Mouse (Mus musculus): ENCODE data around the gene Ndfip2.
A peak's percentile ranks its signal among the peaks of the same experiment; 100 is the strongest.

Ndfip2 gene

GRCm38 (mm10) chr14:105258379-105259034 lies at the start of gene Ndfip2:
Ndfip2 (plus strand) TSS chr14:105258573.
- DNase-seq (ENCODE audit: low spot score in 2 of 2) = peak; percentile 64 to 81

- DNase-seq (ENCODE audit: low spot score in 2 of 2) = no peak
These were observed 38.6 kb upstream of the Ndfip2 start for GRCm38 (mm10) chr14:105219525-105220376.

- no peak for DNase-seq (ENCODE audit: low spot score in 2 of 2)
These were observed 36.1 kb upstream of the Ndfip2 start for GRCm38 (mm10) chr14:105222240-105222639.

GRCm38 (mm10) chr14:105225790-105226189 lies 32.6 kb upstream of the Ndfip2 start:
- DNase-seq (ENCODE audit: low spot score in 2 of 2) = no peak

GRCm38 (mm10) chr14:105232421-105232820 lies 26.0 kb upstream of the Ndfip2 start:
- peak in 1 of 2 experiments; percentile 21 for DNase-seq (ENCODE audit: low spot score in 2 of 2)

GRCm38 (mm10) chr14:105236596-105236995 lies 21.8 kb upstream of the Ndfip2 start:
- DNase-seq (ENCODE audit: low spot score in 2 of 2) = no peak

- no peak for DNase-seq (ENCODE audit: low spot score in 2 of 2)
These were observed 20.6 kb upstream of the Ndfip2 start for GRCm38 (mm10) chr14:105237736-105238135.

- DNase-seq (ENCODE audit: low spot score in 2 of 2) = no peak
These were observed 19.8 kb upstream of the Ndfip2 start for GRCm38 (mm10) chr14:105238450-105239038.

- DNase-seq (ENCODE audit: low spot score in 2 of 2) = no peak
These were observed 18.3 kb upstream of the Ndfip2 start for GRCm38 (mm10) chr14:105240120-105240519.

- DNase-seq (ENCODE audit: low spot score in 2 of 2) = no peak
These were observed 14.4 kb upstream of the Ndfip2 start for GRCm38 (mm10) chr14:105243805-105244443.

- DNase-seq (ENCODE audit: low spot score in 2 of 2) = no peak
These were observed 7.3 kb upstream of the Ndfip2 start for GRCm38 (mm10) chr14:105251038-105251437.

- DNase-seq (ENCODE audit: low spot score in 2 of 2) = no peak
These were observed 5.1 kb upstream of the Ndfip2 start for GRCm38 (mm10) chr14:105253304-105253703.

- no peak for DNase-seq (ENCODE audit: low spot score in 2 of 2)
These were observed 4.0 kb upstream of the Ndfip2 start for GRCm38 (mm10) chr14:105254401-105254800.

GRCm38 (mm10) chr14:105255620-105256019 lies 2.8 kb upstream of the Ndfip2 start:
- DNase-seq (ENCODE audit: low spot score in 2 of 2) = no peak

- DNase-seq (ENCODE audit: low spot score in 2 of 2) = peak; percentile 26 to 60
These were observed 885 bp downstream of the Ndfip2 start for GRCm38 (mm10) chr14:105259035-105259880.

GRCm38 (mm10) chr14:105262923-105263322 lies 4.5 kb downstream of the Ndfip2 start:
- no peak for DNase-seq (ENCODE audit: low spot score in 2 of 2)

- no peak for DNase-seq (ENCODE audit: low spot score in 2 of 2)
These were observed 8.7 kb downstream of the Ndfip2 start for GRCm38 (mm10) chr14:105267095-105267494.

- DNase-seq (ENCODE audit: low spot score in 2 of 2) = no peak
These were observed 13.7 kb downstream of the Ndfip2 start for GRCm38 (mm10) chr14:105272030-105272429.

GRCm38 (mm10) chr14:105272539-105272938 lies 14.2 kb downstream of the Ndfip2 start:
- DNase-seq (ENCODE audit: low spot score in 2 of 2) = no peak

GRCm38 (mm10) chr14:105275196-105275595 lies 16.8 kb downstream of the Ndfip2 start:
- no peak for DNase-seq (ENCODE audit: low spot score in 2 of 2)

- no peak for DNase-seq (ENCODE audit: low spot score in 2 of 2)
These were observed 18.9 kb downstream of the Ndfip2 start for GRCm38 (mm10) chr14:105277277-105277676.

Data from spleen, postnatal 10 days (tissue).